Mouse (Mus musculus) adrenal gland, adult 18-20 months (tissue): Measurements from ENCODE around the gene Otop2. TPM values are rescaled to one million over a fixed set of nuclear protein-coding genes. Genes with fewer than 3 reads are reported as not detected.

Experiments
- DNase-seq, 2 experiments: peaks; one replicate each; pipeline ENCODE4 v3.0.0; 2021 to 2022; ENCODE audit warnings: low spot score in 2 of 2
- total RNA-seq, 2 experiments: library from RNA; stranded (reverse); gene quantifications; 1 replicate in 1 of 2; 2 replicates in 1 of 2; pipeline ENCODE4 v1.2.3; 2021

Otop2 gene
- total RNA-seq, 2 experiments from 2014 or later, result not detected

GRCm38 (mm10) chr11:115275954-115276353 is 31.0 kb upstream of the Otop2 start:
- no peak for DNase-seq

- peak; percentile 94 to 95 for DNase-seq
Measured at GRCm38 (mm10) chr11:115276780-115277603, 30.0 kb upstream of the Otop2 start, which contains the start of gene Fdxr. Gene Fdxr, minus strand, starts transcription at chr11:115277050.

- DNase-seq, result no peak
Measured at GRCm38 (mm10) chr11:115277604-115277975, 29.4 kb upstream of the Otop2 start.

GRCm38 (mm10) chr11:115278176-115278575 is 28.8 kb upstream of the Otop2 start:
- DNase-seq, result no peak

GRCm38 (mm10) chr11:115279726-115280125 is 27.2 kb upstream of the Otop2 start:
- no peak for DNase-seq

GRCm38 (mm10) chr11:115282295-115282694 is 24.7 kb upstream of the Otop2 start:
- DNase-seq, result peak in 1 of 2 experiments; percentile 53

- no peak for DNase-seq
Measured at GRCm38 (mm10) chr11:115282723-115283485, 24.1 kb upstream of the Otop2 start.

GRCm38 (mm10) chr11:115283486-115283765 is 23.5 kb upstream of the Otop2 start:
- no peak for DNase-seq

- no peak for DNase-seq
Measured at GRCm38 (mm10) chr11:115283891-115284620, 22.9 kb upstream of the Otop2 start.

- no peak for DNase-seq
Measured at GRCm38 (mm10) chr11:115285282-115285681, 21.7 kb upstream of the Otop2 start.

- no peak for DNase-seq
Measured at GRCm38 (mm10) chr11:115286201-115286993, 20.6 kb upstream of the Otop2 start.

- DNase-seq, result peak in 1 of 2 experiments; percentile 1
Measured at GRCm38 (mm10) chr11:115287386-115287785, 19.6 kb upstream of the Otop2 start.

GRCm38 (mm10) chr11:115288305-115288704 is 18.7 kb upstream of the Otop2 start:
- DNase-seq, result no peak

GRCm38 (mm10) chr11:115289885-115290284 is 17.1 kb upstream of the Otop2 start:
- no peak for DNase-seq

- peak in 1 of 2 experiments; percentile 2 for DNase-seq
Measured at GRCm38 (mm10) chr11:115290314-115290713, 16.6 kb upstream of the Otop2 start.

GRCm38 (mm10) chr11:115290919-115291318 is 16.0 kb upstream of the Otop2 start:
- no peak for DNase-seq

- no peak for DNase-seq
Measured at GRCm38 (mm10) chr11:115291503-115291902, 15.5 kb upstream of the Otop2 start.

- no peak for DNase-seq
Measured at GRCm38 (mm10) chr11:115292631-115293375, 14.2 kb upstream of the Otop2 start.

GRCm38 (mm10) chr11:115295939-115296338 is 11.0 kb upstream of the Otop2 start:
- DNase-seq, result no peak
